Mouse (Mus musculus) limb, embryonic 14.5 days (tissue): ENCODE results near the gene Glul. TPM values are rescaled to one million over a fixed set of nuclear protein-coding genes. Genes with fewer than 3 reads are reported as not detected.

Experiments
- ATAC-seq: fragments of 200-750 bp; cut with Nextera tagmentation; 2 replicates; pipeline ENCODE4 v1.8.0; 2017; ENCODE audit warnings: low read depth, moderate number of reproducible peaks, moderate TSS enrichment; ENCODE audit not compliant: low FRiP score
- DNase-seq: peaks from one replicate; pipeline ENCODE4 v3.0.0-alpha.2; 2015; ENCODE audit warnings: low spot score
- H3K27ac ChIP-seq: fragments of 300-500 bp; sonication (generic); replicated peaks from 2 replicates; pipeline ENCODE4 v1.5.1; 2014; ENCODE audit warnings: low read depth, mild to moderate bottlenecking, low read length, moderate library complexity, mixed read lengths
- H3K27me3 ChIP-seq: fragments of 300-500 bp; sonication (generic); 2 replicates; pipeline ENCODE4 v1.6.1; 2014; ENCODE audit warnings: low read length, mixed read lengths; ENCODE audit not compliant: control insufficient read depth, insufficient read depth
- H3K36me3 ChIP-seq: fragments of 300-500 bp; sonication (generic); 2 replicates; pipeline ENCODE4 v1.6.1; 2014; ENCODE audit warnings: mild to moderate bottlenecking, low read length, moderate library complexity, mixed read lengths; ENCODE audit not compliant: control insufficient read depth, insufficient read depth
- H3K4me1 ChIP-seq: fragments of 300-500 bp; sonication (generic); 2 replicates; pipeline ENCODE4 v1.6.1; 2014; ENCODE audit warnings: antibody characterized with exemption, low read length, mixed read lengths; ENCODE audit not compliant: control insufficient read depth, insufficient read depth
- H3K4me2 ChIP-seq: fragments of 300-500 bp; sonication (generic); replicated peaks from 2 replicates; pipeline ENCODE4 v1.6.1; 2014; ENCODE audit warnings: low read depth, mild to moderate bottlenecking, low read length, moderate library complexity; ENCODE audit not compliant: severe bottlenecking
- H3K4me3 ChIP-seq: fragments of 300-500 bp; sonication (generic); replicated peaks from 2 replicates; pipeline ENCODE4 v1.5.1; 2014; ENCODE audit warnings: low read length
- H3K9ac ChIP-seq: fragments of 300-500 bp; sonication (generic); 2 replicates; pipeline ENCODE4 v1.6.1; 2014; ENCODE audit warnings: mild to moderate bottlenecking, low read depth, low read length, moderate library complexity; ENCODE audit not compliant: severe bottlenecking
- H3K9me3 ChIP-seq: fragments of 300-500 bp; sonication (generic); 2 replicates; pipeline ENCODE4 v1.6.1; 2016; ENCODE audit warnings: low read length; ENCODE audit not compliant: control insufficient read depth
- POLR2A ChIP-seq: fragments of 200-500 bp; IDR thresholded peaks from 2 replicates; pipeline ENCODE4 v1.8.0; 2012; ENCODE audit warnings: inconsistent platforms, mild to moderate bottlenecking, moderate library complexity, borderline replicate concordance; ENCODE audit not compliant: insufficient read depth, insufficient read length; ENCODE audit errors: extremely low read depth
- WGBS: fragments of 180-500 bp; shearing (Covaris S2); extraction: QIAGEN DNeasy Blood & Tissue Kit; methylation state at CpG from one replicate; pipeline ENCODE4 v1.1.7; 2014; 5-methylcytosine and 5-hydroxymethylcytosine counted together
- polyA plus RNA-seq, 2 experiments: library from polyadenylated mRNA; depleted of rRNA in 1 of 2; stranded (reverse) in 1 of 2; unstranded in 1 of 2; fragments of >200 nt; fragmentation: Nextera tagmentation in 1 of 2; extraction: Ambion mirVana in 1 of 2; gene quantifications; 2 replicates each; pipeline versions ENCODE4 v1.2.1 to v1.2.3; 2012 to 2014

The Glul gene
- polyA plus RNA-seq, 2 experiments, result 88.6 to 94.2 TPM

DNA sequence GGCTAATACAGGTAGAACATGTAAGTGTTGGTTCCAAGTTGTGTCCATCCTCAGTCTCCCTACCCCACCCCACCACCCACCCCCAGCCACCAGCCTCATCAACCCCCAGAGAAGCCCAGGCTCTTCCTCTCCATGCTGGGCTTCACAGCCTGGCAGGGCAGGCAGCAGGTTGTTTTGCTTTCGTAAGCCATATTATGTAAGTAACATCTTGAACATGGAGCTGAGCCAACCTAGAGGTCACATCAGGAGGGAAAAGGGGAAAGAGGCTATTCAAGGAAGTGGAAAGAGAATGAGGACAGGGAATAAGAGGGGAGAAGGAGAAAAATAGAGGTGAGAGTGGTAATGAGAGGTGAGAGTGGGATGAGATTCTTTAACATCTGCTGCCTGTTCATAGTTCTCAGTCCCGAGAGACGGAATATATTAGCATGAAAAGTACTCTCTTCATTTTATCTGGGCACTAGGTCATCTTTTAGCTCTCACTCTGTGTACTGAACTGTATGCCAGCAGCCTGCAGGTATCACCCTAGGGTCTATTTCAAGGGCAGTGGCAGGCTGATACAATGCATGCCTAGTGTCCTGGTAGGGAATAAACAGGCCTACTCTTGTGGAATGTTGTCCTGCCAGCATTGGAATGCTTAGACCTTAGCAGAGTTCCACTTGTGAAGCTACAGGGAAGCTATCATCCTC, 18.9 kb downstream of the Glul start:
- H3K9me3 ChIP-seq, result no peaks in the 10 kb centered on the region
- no peak overlapping the region for H3K27ac ChIP-seq
- no peaks in the 10 kb centered on the region for H3K36me3 ChIP-seq
- DNase-seq (no peak), ATAC-seq (no peak)
- no peaks in the 10 kb centered on the region for H3K27me3 ChIP-seq
- H3K9ac ChIP-seq, result no peak overlapping the region
- no peak overlapping the region for H3K4me2 ChIP-seq
- TF ChIP-seq POLR2A, result no peak
- 86% methylated on average over 3 of the region's 3 CpGs for whole genome bisulfite sequencing
- H3K4me1 ChIP-seq, result no peaks in the 10 kb centered on the region
- H3K4me3 ChIP-seq, result no peak overlapping the region

- Histone ChIP-seq H3K4me1 (no peaks in the 10 kb centered on the region), H3K27me3 (no peaks in the 10 kb centered on the region), H3K4me2 (no peak overlapping the region), H3K9ac (no peak overlapping the region), H3K27ac (no peak overlapping the region), H3K4me3 (no peak overlapping the region), H3K9me3 (no peaks in the 10 kb centered on the region), H3K36me3 (no peaks in the 10 kb centered on the region)
- DNase-seq (no peak), ATAC-seq (no peak)
- TF ChIP-seq POLR2A, result no peak
- WGBS, result 94% methylated on average over 3 of the region's 3 CpGs
Observed at GRCm38 (mm10) chr1:153921642-153922041, 21.9 kb downstream of the Glul start.

GRCm38 (mm10) chr1:153922571-153923021, 22.9 kb downstream of the Glul start:
- H3K4me3 ChIP-seq, result no peak overlapping the region
- H3K36me3 ChIP-seq, result no peaks in the 10 kb centered on the region
- TF ChIP-seq POLR2A, result no peak
- 44% methylated on average over 5 of the region's 5 CpGs for WGBS
- no peak overlapping the region for H3K4me2 ChIP-seq
- no peak for DNase-seq
- H3K27me3 ChIP-seq, result no peaks in the 10 kb centered on the region
- ATAC-seq, result peak; percentile 26; the same call in 1 of the 2 replicates
- H3K9me3 ChIP-seq, result no peaks in the 10 kb centered on the region
- no peaks in the 10 kb centered on the region for H3K4me1 ChIP-seq
- no peak overlapping the region for H3K27ac ChIP-seq
- H3K9ac ChIP-seq, result no peak overlapping the region

DNA sequence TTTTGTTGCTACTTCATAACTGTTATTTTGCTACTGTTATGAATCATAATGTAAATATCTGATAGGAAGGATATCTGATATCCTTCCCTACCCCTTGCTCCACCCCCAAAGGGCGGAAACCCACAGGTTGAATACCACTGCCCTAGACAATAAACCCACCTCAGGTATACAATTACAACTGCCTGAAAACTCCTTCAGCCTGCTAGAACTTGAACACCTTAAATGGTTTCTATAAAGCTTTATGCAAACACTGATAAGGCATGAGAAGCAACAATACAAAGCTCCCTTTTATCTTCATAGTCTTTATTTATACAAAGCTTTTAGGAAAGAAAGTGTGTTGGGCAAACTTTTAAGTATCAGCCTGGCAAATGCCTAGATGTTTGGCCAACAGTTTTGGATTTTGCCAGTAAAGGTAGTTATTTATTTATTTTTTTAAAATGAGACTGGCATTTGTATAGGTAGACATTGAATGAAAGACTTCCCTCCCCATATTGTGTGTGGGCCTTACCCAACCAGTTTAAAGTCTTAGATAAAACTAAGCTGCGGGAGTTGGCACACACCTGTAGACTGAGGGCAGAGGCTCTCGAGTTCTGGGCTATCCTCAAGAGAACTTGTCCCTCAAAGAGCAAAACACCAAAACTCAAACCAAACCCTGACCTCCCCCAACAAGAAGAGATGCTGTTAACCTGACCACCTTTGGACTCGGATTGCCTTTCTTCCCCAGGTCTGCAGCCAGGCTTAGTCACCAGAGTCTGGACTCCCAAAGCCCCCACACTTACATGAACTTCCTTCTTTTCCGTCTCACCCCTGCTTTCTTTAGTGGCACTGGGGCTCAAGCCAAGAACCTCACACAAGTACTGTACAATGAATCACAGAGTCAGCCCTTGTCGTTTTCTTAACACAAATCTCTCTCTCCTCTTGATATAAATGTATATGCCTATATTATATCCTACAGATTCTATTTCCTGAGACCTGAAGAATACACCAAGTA, 24.9 kb downstream of the Glul start:
- WGBS, result 78% methylated on average over 6 of the region's 6 CpGs
- no peaks in the 10 kb centered on the region for H3K4me1 ChIP-seq
- no peak overlapping the region for H3K27ac ChIP-seq
- no peak overlapping the region for H3K4me2 ChIP-seq
- H3K4me3 ChIP-seq, result no peak overlapping the region
- no peaks in the 10 kb centered on the region for H3K27me3 ChIP-seq
- H3K9ac ChIP-seq, result no peak overlapping the region
- TF ChIP-seq POLR2A, result no peak
- no peaks in the 10 kb centered on the region for H3K9me3 ChIP-seq
- ATAC-seq (no peak), DNase-seq (no peak)
- no peaks in the 10 kb centered on the region for H3K36me3 ChIP-seq

GRCm38 (mm10) chr1:153930431-153930830, 30.7 kb downstream of the Glul start:
- Histone ChIP-seq H3K4me1 (no peaks in the 10 kb centered on the region), H3K9me3 (no peaks in the 10 kb centered on the region), H3K27me3 (no peaks in the 10 kb centered on the region), H3K9ac (no peak overlapping the region), H3K4me2 (no peak overlapping the region), H3K36me3 (no peaks in the 10 kb centered on the region), H3K4me3 (no peak overlapping the region), H3K27ac (no peak overlapping the region)
- WGBS, result 87% methylated on average over 2 of the region's 2 CpGs
- ATAC-seq (no peak), DNase-seq (no peak)
- no peak for TF ChIP-seq POLR2A
